Mouse (Mus musculus) liver, postnatal 0 days (tissue): ENCODE measurements at regions not wholly inside any gene's neighbourhood (a gene's known extent, or its start where the extent isn't known, plus 50 kb on each side); places are given as distances from the start of the nearest gene placed in this dataset.

Experiments used
- ATAC-seq: fragments of 200-750 bp; cut with Nextera tagmentation; 2 replicates; pipeline ENCODE4 v1.8.0; 2017; ENCODE audit warnings: mild to moderate bottlenecking, moderate library complexity
- DNase-seq: peaks from one replicate; pipeline ENCODE4 v3.0.0-alpha.2; 2016
- H3K27ac ChIP-seq: fragments of 300-500 bp; sonication (generic); 2 replicates; pipeline ENCODE4 v1.5.1; 2014; ENCODE audit warnings: antibody characterized with exemption, moderate library complexity, mild to moderate bottlenecking, low read depth
- H3K27me3 ChIP-seq: fragments of 300-500 bp; sonication (generic); 2 replicates; pipeline ENCODE4 v1.6.1; 2014; ENCODE audit warnings: low read length, control low read depth, mixed read lengths; ENCODE audit not compliant: insufficient read depth
- H3K36me3 ChIP-seq: fragments of 300-500 bp; sonication (generic); replicated peaks from 2 replicates; pipeline ENCODE4 v1.6.1; 2014; ENCODE audit warnings: mild to moderate bottlenecking, control low read depth, low read length, moderate library complexity, mixed read lengths; ENCODE audit not compliant: insufficient read depth
- H3K4me1 ChIP-seq: fragments of 300-500 bp; sonication (generic); 2 replicates; pipeline ENCODE4 v1.6.1; 2014; ENCODE audit warnings: antibody characterized with exemption, mild to moderate bottlenecking, control low read depth; ENCODE audit not compliant: insufficient read depth
- H3K4me2 ChIP-seq: fragments of 300-500 bp; sonication (generic); 2 replicates; pipeline ENCODE4 v1.6.1; 2014; ENCODE audit warnings: low read depth, mild to moderate bottlenecking, low read length, moderate library complexity, mixed read lengths
- H3K4me3 ChIP-seq: fragments of 300-500 bp; sonication (generic); 2 replicates; pipeline ENCODE4 v1.5.1; 2014; ENCODE audit warnings: low read depth, low read length
- H3K9ac ChIP-seq: fragments of 300-500 bp; sonication (generic); replicated peaks from 2 replicates; pipeline ENCODE4 v1.6.1; 2014; ENCODE audit warnings: mild to moderate bottlenecking, moderate library complexity
- H3K9me3 ChIP-seq: fragments of 300-500 bp; sonication (generic); 2 replicates; pipeline ENCODE4 v1.6.1; 2016; ENCODE audit warnings: mild to moderate bottlenecking, control low read depth, low read length, mixed read lengths
- CTCF ChIP-seq: sonication (generic); IDR thresholded peaks from 2 replicates; pipeline ENCODE4 v1.5.1; 2016; ENCODE audit warnings: antibody characterized with exemption, low read depth
- EP300 ChIP-seq: IDR thresholded peaks from 2 replicates; pipeline ENCODE4 v1.6.1; 2016; ENCODE audit warnings: antibody characterized with exemption, low read depth, mild to moderate bottlenecking
- WGBS: fragments of 180-500 bp; shearing (Covaris S2); extraction: QIAGEN DNeasy Blood & Tissue Kit; methylation state at CpG from one replicate; pipeline ENCODE4 v1.1.7; 2014; ENCODE audit not compliant: insufficient replicate concordance; 5-methylcytosine and 5-hydroxymethylcytosine counted together

DNA sequence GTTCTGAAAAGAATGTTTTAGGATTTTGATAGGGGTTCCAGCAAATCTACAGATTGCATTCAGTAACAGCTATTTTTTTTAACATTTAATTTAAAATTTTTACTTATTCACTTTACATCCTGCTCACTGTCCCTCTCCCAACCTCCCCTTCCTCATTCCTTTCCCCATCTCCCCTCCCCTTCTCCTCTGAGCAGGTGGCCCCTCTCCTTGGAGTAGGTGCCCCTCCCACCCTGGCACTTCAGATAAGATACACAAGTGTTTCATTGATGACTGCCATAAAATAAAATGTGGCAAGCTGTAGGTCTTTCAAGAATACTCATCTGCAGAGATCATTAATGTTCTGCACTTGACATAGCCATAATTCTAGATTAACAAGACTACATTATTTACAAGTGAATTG lies 146.1 kb downstream of the Gm21750 start:
- Histone ChIP-seq H3K9ac (no peak overlapping the region), H3K4me1 (no peaks in the 10 kb centered on the region), H3K36me3 (no peaks in the 10 kb centered on the region), H3K9me3 (no peaks in the 10 kb centered on the region), H3K4me3 (no peak overlapping the region), H3K27me3 (no peaks in the 10 kb centered on the region), H3K27ac (no peak overlapping the region), H3K4me2 (no peak overlapping the region)
- ATAC-seq (no peak), DNase-seq (no peak)
- TF ChIP-seq EP300 (no peak), CTCF (no peak)

DNA sequence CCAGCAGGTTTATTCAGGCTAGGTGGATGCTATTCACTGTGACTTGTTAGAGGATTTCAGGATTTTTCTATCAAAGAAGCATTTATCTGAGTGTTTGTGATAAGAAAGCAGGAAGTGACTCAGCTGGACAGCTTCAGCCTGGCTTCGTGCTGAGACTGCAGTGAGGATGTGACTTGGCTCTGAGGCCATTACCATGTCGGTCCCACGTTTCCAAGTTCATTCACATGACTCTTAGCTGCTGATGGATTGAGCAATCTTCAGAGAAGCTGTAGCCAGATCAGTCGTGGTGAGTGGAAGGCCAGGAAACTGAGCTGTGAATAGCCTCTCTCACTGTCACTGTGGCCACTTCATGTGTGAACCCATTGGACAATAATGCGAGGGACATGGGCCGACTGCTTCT lies 177.9 kb downstream of the Gm21750 start:
- H3K27me3 ChIP-seq = no peaks in the 10 kb centered on the region
- no peak for TF ChIP-seq CTCF
- TF ChIP-seq EP300 = 0 out of 2 replicates have a peak, but pooled peaks have one; percentile 12
- H3K4me3 ChIP-seq = no peak overlapping the region
- H3K4me1 ChIP-seq = no peaks in the 10 kb centered on the region
- 41% methylated on average over 6 of the region's 6 CpGs for WGBS
- no peaks in the 10 kb centered on the region for H3K36me3 ChIP-seq
- no peak overlapping the region for H3K9ac ChIP-seq
- H3K27ac ChIP-seq = no peak overlapping the region
- DNase-seq (no peak), ATAC-seq (no peak)
- no peaks in the 10 kb centered on the region for H3K9me3 ChIP-seq
- H3K4me2 ChIP-seq = no peak overlapping the region

DNA sequence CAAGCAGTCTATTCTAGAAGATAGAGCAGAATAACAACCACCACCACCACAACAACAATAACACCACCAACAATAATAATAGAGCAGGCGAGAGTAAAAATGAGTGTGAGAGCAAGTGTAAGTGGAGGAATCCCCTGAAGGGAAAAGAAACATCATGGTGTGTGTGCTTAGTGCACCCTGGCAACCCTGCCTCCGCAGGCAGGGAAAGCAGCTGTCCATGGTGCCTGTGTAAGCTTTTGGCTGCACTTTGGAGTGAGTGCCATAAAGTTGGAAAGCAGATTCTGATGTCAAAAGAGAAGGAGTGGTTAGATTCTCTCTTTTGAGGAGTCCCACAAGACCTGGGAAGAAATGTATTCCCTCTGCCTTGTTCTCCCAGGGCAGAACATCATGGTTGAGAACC lies 200.8 kb downstream of the Gm21750 start:
- H3K4me1 ChIP-seq = no peaks in the 10 kb centered on the region
- no peak overlapping the region for H3K27ac ChIP-seq
- 25% methylated on average over 2 of the region's 2 CpGs for WGBS
- H3K9ac ChIP-seq = no peak overlapping the region
- no peaks in the 10 kb centered on the region for H3K36me3 ChIP-seq
- H3K4me2 ChIP-seq = no peak overlapping the region
- no peak for DNase-seq
- no peaks in the 10 kb centered on the region for H3K9me3 ChIP-seq
- TF ChIP-seq CTCF (no peak), EP300 (no peak)
- H3K4me3 ChIP-seq = no peak overlapping the region
- no peak for ATAC-seq
- no peaks in the 10 kb centered on the region for H3K27me3 ChIP-seq

DNA sequence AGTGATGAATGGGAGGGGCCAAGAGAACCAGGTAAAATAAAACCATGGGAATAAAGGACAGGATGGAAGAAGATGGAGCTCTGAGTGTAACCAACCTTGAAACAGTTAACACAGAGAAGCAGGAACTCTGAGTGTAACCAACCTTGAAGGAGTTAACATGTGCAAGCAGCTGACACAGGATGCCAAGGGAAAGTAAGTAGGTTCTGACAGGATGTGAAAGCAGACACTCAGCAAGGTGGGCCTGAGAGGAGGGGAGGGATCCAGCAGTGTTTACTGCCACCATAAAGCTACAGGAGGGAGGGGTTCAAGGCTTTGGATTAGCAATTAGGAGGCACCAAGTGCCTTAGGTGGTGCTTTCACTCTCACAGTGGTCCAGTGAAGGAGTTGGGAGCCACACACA lies 213.3 kb downstream of the Gm21750 start:
- ATAC-seq = no peak
- TF ChIP-seq EP300 = no peak
- no peak for TF ChIP-seq CTCF

DNA sequence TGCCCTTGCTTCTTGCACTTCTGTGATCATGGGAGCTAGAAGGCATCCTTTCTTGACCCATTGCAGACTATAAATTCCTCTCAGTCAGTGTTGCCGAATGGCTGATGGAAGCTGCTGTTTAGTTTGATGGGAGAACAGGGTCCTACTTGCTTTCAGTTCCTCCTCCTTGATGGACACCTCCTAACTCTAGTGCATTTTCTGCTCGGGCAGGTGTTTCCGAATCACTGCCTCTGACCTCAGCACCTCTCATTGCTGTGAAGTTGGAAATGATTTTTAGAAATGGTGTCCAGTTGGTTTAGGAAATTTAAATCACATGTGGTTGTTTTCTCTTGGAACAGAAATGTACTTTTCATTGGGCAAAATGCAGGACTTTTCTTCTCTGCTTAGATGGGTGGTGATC lies 214.9 kb downstream of the Gm21750 start:
- Histone ChIP-seq H3K4me2 (no peak overlapping the region), H3K27me3 (no peaks in the 10 kb centered on the region), H3K4me1 (no peaks in the 10 kb centered on the region), H3K27ac (no peak overlapping the region), H3K4me3 (no peak overlapping the region), H3K36me3 (no peaks in the 10 kb centered on the region), H3K9ac (no peak overlapping the region), H3K9me3 (no peaks in the 10 kb centered on the region)
- 67% methylated on average over 3 of the region's 3 CpGs for WGBS
- ATAC-seq (no peak), DNase-seq (no peak)
- TF ChIP-seq EP300 = no peak
- no peak for TF ChIP-seq CTCF

More for the DNA sequence above, 213.3 kb downstream of the Gm21750 start:
- no peaks in the 10 kb centered on the region for H3K4me1 ChIP-seq
- H3K4me2 ChIP-seq = no peak overlapping the region
- DNase-seq = no peak
- no peaks in the 10 kb centered on the region for H3K9me3 ChIP-seq
- H3K4me3 ChIP-seq = no peak overlapping the region
- H3K9ac ChIP-seq = no peak overlapping the region
- no peaks in the 10 kb centered on the region for H3K27me3 ChIP-seq
- H3K27ac ChIP-seq = no peak overlapping the region
- H3K36me3 ChIP-seq = no peaks in the 10 kb centered on the region

DNA sequence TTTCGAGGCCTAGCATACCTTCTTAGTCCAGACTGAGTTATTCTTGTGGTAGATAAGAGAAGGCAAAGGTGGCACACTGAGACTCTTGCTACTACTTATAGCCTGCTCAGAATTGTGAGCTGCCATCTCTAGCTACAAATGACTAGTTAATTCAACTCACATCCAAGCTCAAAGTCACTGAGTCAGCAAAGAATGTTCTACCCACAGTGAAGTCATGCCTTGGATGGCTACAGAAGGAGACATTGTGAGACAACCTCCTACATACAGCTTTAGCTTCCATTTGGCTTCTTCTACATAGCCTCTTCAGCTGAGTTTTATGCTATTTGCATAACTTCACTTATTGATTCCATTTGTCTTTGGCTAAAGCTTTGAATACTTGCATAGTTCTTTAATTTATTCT lies 217.2 kb downstream of the Gm21750 start:
- ATAC-seq = no peak
- 60% methylated on average over 1 of the region's 1 CpGs for WGBS
- Histone ChIP-seq H3K9ac (no peak overlapping the region), H3K4me2 (no peak overlapping the region), H3K4me1 (no peaks in the 10 kb centered on the region), H3K27ac (no peak overlapping the region), H3K9me3 (no peaks in the 10 kb centered on the region), H3K4me3 (no peak overlapping the region), H3K27me3 (no peaks in the 10 kb centered on the region), H3K36me3 (no peaks in the 10 kb centered on the region)
- no peak for DNase-seq
- no peak for TF ChIP-seq CTCF
- TF ChIP-seq EP300 = no peak

DNA sequence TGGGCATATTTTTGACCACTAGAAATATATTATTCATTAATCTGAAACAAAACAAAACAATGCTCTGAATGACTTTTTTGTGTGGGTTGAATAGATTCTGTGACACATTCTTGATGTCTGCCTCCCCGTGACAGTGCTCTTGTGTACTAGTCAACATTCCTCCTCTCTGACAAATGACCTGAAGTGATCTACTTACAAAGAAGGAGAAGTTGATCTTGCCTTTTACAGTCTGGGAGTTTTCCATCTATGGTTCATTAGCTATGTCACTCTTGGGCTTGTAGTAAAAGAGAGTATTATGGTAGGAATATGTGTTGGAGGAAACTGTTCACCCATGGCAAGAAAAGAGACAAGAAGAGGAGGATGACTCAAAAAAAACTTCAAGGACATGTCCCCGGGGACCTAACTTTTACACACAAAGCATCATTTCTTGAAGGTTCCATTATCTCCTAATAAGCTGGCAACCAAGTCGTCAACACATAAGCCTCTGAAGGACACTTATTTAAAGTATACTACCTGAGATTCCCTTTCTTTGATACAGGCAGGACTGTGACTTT lies 217.9 kb downstream of the Gm21750 start:
- no peaks in the 10 kb centered on the region for H3K27me3 ChIP-seq
- TF ChIP-seq CTCF = no peak
- TF ChIP-seq EP300 = no peak
- no peaks in the 10 kb centered on the region for H3K9me3 ChIP-seq
- H3K27ac ChIP-seq = no peak overlapping the region
- no peaks in the 10 kb centered on the region for H3K4me1 ChIP-seq
- H3K9ac ChIP-seq = no peak overlapping the region
- 69% methylated on average over 3 of the region's 3 CpGs for WGBS
- H3K4me2 ChIP-seq = no peak overlapping the region
- no peaks in the 10 kb centered on the region for H3K36me3 ChIP-seq
- H3K4me3 ChIP-seq = no peak overlapping the region
- ATAC-seq (no peak), DNase-seq (no peak)
